Mouse (Mus musculus) neural tube, embryonic 13.5 days (tissue): ENCODE measurements around the gene Nlrp1b. TPM values are rescaled to one million over a fixed set of nuclear protein-coding genes. Genes with fewer than 3 reads are reported as not detected.

Experiments
- ATAC-seq: fragments of 200-750 bp; cut with Nextera tagmentation; 2 replicates; pipeline ENCODE4 v1.8.0; 2017; ENCODE audit warnings: low read depth, mild to moderate bottlenecking, moderate TSS enrichment, moderate library complexity
- H3K27ac ChIP-seq: fragments of 300-500 bp; sonication (generic); replicated peaks from 2 replicates; pipeline ENCODE4 v1.5.1; 2015; ENCODE audit warnings: moderate library complexity, mild to moderate bottlenecking, inconsistent platforms
- H3K27me3 ChIP-seq: fragments of 300-500 bp; sonication (generic); 2 replicates; pipeline ENCODE4 v1.6.1; 2015; ENCODE audit warnings: mild to moderate bottlenecking, inconsistent platforms
- H3K36me3 ChIP-seq: fragments of 300-500 bp; sonication (generic); 2 replicates; pipeline ENCODE4 v1.6.1; 2015; ENCODE audit warnings: mild to moderate bottlenecking, inconsistent platforms
- H3K4me1 ChIP-seq: fragments of 300-500 bp; sonication (generic); replicated peaks from 2 replicates; pipeline ENCODE4 v1.6.1; 2015; ENCODE audit warnings: inconsistent platforms
- H3K4me2 ChIP-seq: fragments of 300-500 bp; sonication (generic); 2 replicates; pipeline ENCODE4 v1.6.1; 2015; ENCODE audit warnings: inconsistent platforms, mild to moderate bottlenecking, moderate library complexity
- H3K4me3 ChIP-seq: fragments of 300-500 bp; sonication (generic); 2 replicates; pipeline ENCODE4 v1.5.1; 2015; ENCODE audit warnings: mild to moderate bottlenecking, inconsistent platforms
- H3K9ac ChIP-seq: fragments of 300-500 bp; sonication (generic); 2 replicates; pipeline ENCODE4 v1.6.1; 2015; ENCODE audit warnings: moderate library complexity, mild to moderate bottlenecking, inconsistent platforms
- H3K9me3 ChIP-seq: fragments of 300-500 bp; sonication (generic); 2 replicates; pipeline ENCODE4 v1.6.1; 2016; ENCODE audit warnings: inconsistent platforms
- WGBS: fragments of 180-500 bp; shearing (Covaris S2); methylation state at CpG from one replicate; pipeline ENCODE4 v1.1.7; 2015; 5-methylcytosine and 5-hydroxymethylcytosine counted together
- polyA plus RNA-seq: library from polyadenylated mRNA; unstranded; fragments of >200 nt; fragmentation: Nextera tagmentation; extraction: Ambion mirVana; gene quantifications from 2 replicates; pipeline ENCODE4 v1.2.1, GENCODE M21; 2015

Gene Nlrp1b
- polyA plus RNA-seq, 1 experiment from 2014 or later, result not detected

- H3K4me1 ChIP-seq, result no peaks in the 10 kb centered on the region
- no peak overlapping the region for H3K9ac ChIP-seq
- no peaks in the 10 kb centered on the region for H3K36me3 ChIP-seq
- H3K4me3 ChIP-seq, result no peak overlapping the region
- H3K27me3 ChIP-seq, result no peaks in the 10 kb centered on the region
- H3K4me2 ChIP-seq, result no peak overlapping the region
- 84% methylated on average over 2 of the region's 2 CpGs for WGBS
- no peak overlapping the region for H3K27ac ChIP-seq
- no peak for ATAC-seq
- no peaks in the 10 kb centered on the region for H3K9me3 ChIP-seq
Measured at GRCm38 (mm10) chr11:71107128-71107527, 123.4 kb downstream of the Nlrp1b start.

DNA sequence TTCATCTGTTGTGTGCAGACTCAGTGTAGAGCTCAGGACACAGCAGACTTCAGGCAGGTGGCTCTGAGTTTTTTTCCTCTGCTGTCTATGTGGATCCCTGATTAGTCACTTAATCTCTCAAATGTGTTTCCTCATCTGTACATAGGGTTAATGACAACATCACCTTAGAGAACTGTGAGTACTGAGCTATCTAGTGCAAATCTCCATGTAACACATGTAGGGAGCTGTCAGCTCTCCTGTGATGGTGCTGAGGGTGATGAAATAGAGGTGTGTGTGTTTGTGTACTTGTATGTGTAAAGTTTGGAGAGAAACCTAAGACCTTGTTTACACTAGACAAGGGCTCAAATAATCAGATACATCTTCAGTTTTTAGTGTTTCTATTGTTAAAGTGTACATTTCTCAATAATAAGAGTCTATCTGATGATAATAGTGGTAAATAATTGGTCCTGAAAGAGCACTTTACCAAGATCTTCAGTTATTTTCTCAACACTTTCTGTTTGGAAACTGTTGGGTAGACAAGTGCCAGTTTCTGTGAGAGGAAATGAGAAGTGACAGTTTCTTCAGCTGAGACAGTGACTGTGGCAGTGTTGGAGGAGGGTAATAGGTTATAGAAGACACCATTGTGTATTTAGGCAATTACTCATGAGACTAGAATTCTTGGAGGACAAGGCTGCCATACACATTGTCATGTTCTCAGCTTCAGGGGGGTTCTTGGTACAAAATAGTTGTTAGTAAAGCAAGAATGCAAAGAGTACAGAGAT lies 124.1 kb downstream of the Nlrp1b start:
- Histone ChIP-seq H3K36me3 (no peaks in the 10 kb centered on the region), H3K27ac (no peak overlapping the region), H3K4me1 (no peaks in the 10 kb centered on the region), H3K4me3 (no peak overlapping the region), H3K27me3 (no peaks in the 10 kb centered on the region), H3K9me3 (no peaks in the 10 kb centered on the region), H3K4me2 (no peak overlapping the region), H3K9ac (no peak overlapping the region)
- ATAC-seq, result no peak

- no peak overlapping the region for H3K4me3 ChIP-seq
- no peaks in the 10 kb centered on the region for H3K4me1 ChIP-seq
- H3K4me2 ChIP-seq, result no peak overlapping the region
- 0 out of 2 replicates have a peak, but pooled peaks cover 5% of the 10 kb centered on the region for H3K9me3 ChIP-seq
- H3K36me3 ChIP-seq, result no peaks in the 10 kb centered on the region
- H3K27ac ChIP-seq, result no peak overlapping the region
- no peaks in the 10 kb centered on the region for H3K27me3 ChIP-seq
- H3K9ac ChIP-seq, result no peak overlapping the region
- ATAC-seq, result no peak
Measured at GRCm38 (mm10) chr11:71103931-71104330, 126.6 kb downstream of the Nlrp1b start.

Other genes with a start within 250 kb of the Nlrp1b start
- 188 and 193 TPM in 2 replicates for gene C1qbp, start 247.7 kb downstream of the Nlrp1b start, polyA plus RNA-seq
- 14.0 and 15.2 TPM in 2 replicates for gene Dhx33, start 226.3 kb downstream of the Nlrp1b start, polyA plus RNA-seq
- gene Mis12, start 211.1 kb downstream of the Nlrp1b start, polyA plus RNA-seq, result 34.0 and 34.8 TPM in 2 replicates
- 35.8 and 37.8 TPM in 2 replicates for gene Derl2, start 210.9 kb downstream of the Nlrp1b start, polyA plus RNA-seq
- gene 6330403K07Rik, start 197.2 kb downstream of the Nlrp1b start, polyA plus RNA-seq, result 544 and 566 TPM in 2 replicates
- 0.04 and 0.07 TPM in 2 replicates for gene Nlrp1a, start 86.0 kb downstream of the Nlrp1b start, polyA plus RNA-seq